Mouse (Mus musculus) c-Kit-positive CD71-positive TER-119-positive erythroid progenitor cells, embryonic 14.5 days (primary cell): ENCODE measurements around the gene Mmp2.

Source experiments
- DNase-seq: peaks from one replicate; pipeline ENCODE4 v3.0.0-alpha.2; 2013; ENCODE audit warnings: low spot score

The Mmp2 gene

GRCm38 (mm10) chr8:92896056-92896455 lies 69.0 kb downstream of the Mmp2 start:
- DNase-seq = no peak

GRCm38 (mm10) chr8:92896611-92897010 lies 69.5 kb downstream of the Mmp2 start:
- no peak for DNase-seq

GRCm38 (mm10) chr8:92897794-92898193 lies 70.7 kb downstream of the Mmp2 start:
- no peak for DNase-seq

GRCm38 (mm10) chr8:92899590-92899989 lies 72.5 kb downstream of the Mmp2 start:
- DNase-seq = no peak

- DNase-seq = no peak
Observed at GRCm38 (mm10) chr8:92901107-92901506, 74.0 kb downstream of the Mmp2 start, which contains the start of gene Capns2. Capns2 (plus strand) TSS chr8:92901407.

- no peak for DNase-seq
Observed at GRCm38 (mm10) chr8:92902981-92903380, 75.9 kb downstream of the Mmp2 start.
